Mouse (Mus musculus): ENCODE data around the gene Map1s. TPM values are rescaled to one million over a fixed set of nuclear protein-coding genes. Genes with fewer than 3 reads are reported as not detected.
"Not testable (repeated sequence)": the region's sequence is repeated elsewhere in the genome, so short reads cannot be mapped to it uniquely, and the experiment has no call there.

Map1s gene
- polyA plus RNA-seq, 1 experiment = 62.2 TPM

GRCm38 (mm10) chr8:70894385-70894720 lies 11.4 kb upstream of the Map1s start:
- peaks cover 22% of the 10 kb centered on the region for H3K4me1 ChIP-seq (ENCODE audit: control insufficient read depth, insufficient read depth, insufficient read length)
- WGBS = 85% methylated on average over 2 of the region's 2 CpGs
- H3K27ac ChIP-seq (ENCODE audit: insufficient read depth, low read length) = no peak overlapping the region
- TF ChIP-seq CTCF (IDR thresholded peaks at IDR 0.05; ENCODE audit: extremely low read depth, insufficient read depth, insufficient read length, insufficient replicate concordance) (no peak), POLR2A (IDR thresholded peaks at IDR 0.05; ENCODE audit: low read depth, low read length) (no peak)
- no peak overlapping the region for H3K4me3 ChIP-seq (ENCODE audit: extremely low read depth, insufficient read depth, insufficient read length)
- peaks cover 22% of the 10 kb centered on the region for H3K36me3 ChIP-seq (ENCODE audit: control insufficient read depth, insufficient read depth, low read length)
- DNase-seq (ENCODE audit: low read depth in 1 of 2, low spot score in 2 of 2) = no peak
- H3K27me3 ChIP-seq (ENCODE audit: control insufficient read depth, insufficient read depth, low read length) = peaks cover 22% of the 10 kb centered on the region

- H3K27me3 ChIP-seq (ENCODE audit: control insufficient read depth, insufficient read depth, low read length) = peaks cover 22% of the 10 kb centered on the region
- H3K4me1 ChIP-seq (ENCODE audit: control insufficient read depth, insufficient read depth, insufficient read length) = peaks cover 22% of the 10 kb centered on the region
- no peak overlapping the region for H3K4me3 ChIP-seq (ENCODE audit: extremely low read depth, insufficient read depth, insufficient read length)
- DNase-seq (ENCODE audit: low read depth in 1 of 2, low spot score in 2 of 2) = no peak
- WGBS = 94% methylated on average over 8 of the region's 8 CpGs
- peaks cover 22% of the 10 kb centered on the region for H3K36me3 ChIP-seq (ENCODE audit: control insufficient read depth, insufficient read depth, low read length)
- no peak overlapping the region for H3K27ac ChIP-seq (ENCODE audit: insufficient read depth, low read length)
- TF ChIP-seq CTCF (IDR thresholded peaks at IDR 0.05; ENCODE audit: extremely low read depth, insufficient read depth, insufficient read length, insufficient replicate concordance) (no peak), POLR2A (IDR thresholded peaks at IDR 0.05; ENCODE audit: low read depth, low read length) (no peak)
Observed at GRCm38 (mm10) chr8:70894771-70895545, 10.8 kb upstream of the Map1s start.

- Histone ChIP-seq H3K36me3 (ENCODE audit: control insufficient read depth, insufficient read depth, low read length) (peaks cover 22% of the 10 kb centered on the region), H3K27me3 (ENCODE audit: control insufficient read depth, insufficient read depth, low read length) (peaks cover 22% of the 10 kb centered on the region), H3K4me1 (ENCODE audit: control insufficient read depth, insufficient read depth, insufficient read length) (peaks cover 22% of the 10 kb centered on the region)
- 82% methylated on average over 24 of the region's 24 CpGs for WGBS
- H3K4me3 ChIP-seq (ENCODE audit: extremely low read depth, insufficient read depth, insufficient read length); H3K27ac ChIP-seq (ENCODE audit: insufficient read depth, low read length); DNase-seq (ENCODE audit: low read depth in 1 of 2, low spot score in 2 of 2): not testable (repeated sequence)
Observed at GRCm38 (mm10) chr8:70895571-70896259, 10.0 kb upstream of the Map1s start.

- Histone ChIP-seq H3K27me3 (ENCODE audit: control insufficient read depth, insufficient read depth, low read length) (peaks cover 14% of the 10 kb centered on the region), H3K4me1 (ENCODE audit: control insufficient read depth, insufficient read depth, insufficient read length) (peaks cover 22% of the 10 kb centered on the region), H3K27ac (ENCODE audit: insufficient read depth, low read length) (peak overlapping the region; percentile 80; the same call in 1 of the 2 replicates), H3K4me3 (ENCODE audit: extremely low read depth, insufficient read depth, insufficient read length) (peak overlapping the region; percentile 95), H3K36me3 (ENCODE audit: control insufficient read depth, insufficient read depth, low read length) (peaks cover 22% of the 10 kb centered on the region)
- 3% methylated on average over 25 of the region's 25 CpGs for WGBS
- TF ChIP-seq CTCF (IDR thresholded peaks at IDR 0.05; ENCODE audit: extremely low read depth, insufficient read depth, insufficient read length, insufficient replicate concordance) (no peak), POLR2A (IDR thresholded peaks at IDR 0.05; ENCODE audit: low read depth, low read length) (no peak)
- DNase-seq (ENCODE audit: low read depth in 1 of 2, low spot score in 2 of 2) = no peak
Observed at GRCm38 (mm10) chr8:70896316-70897020, 9.3 kb upstream of the Map1s start.

- H3K4me1 ChIP-seq (ENCODE audit: control insufficient read depth, insufficient read depth, insufficient read length) = peaks cover 22% of the 10 kb centered on the region
- peak within 1 kb of the TSS; percentile 80 for H3K27ac ChIP-seq (ENCODE audit: insufficient read depth, low read length)
- peak within 1 kb of the TSS; percentile 95 for H3K4me3 ChIP-seq (ENCODE audit: extremely low read depth, insufficient read depth, insufficient read length)
- WGBS = under 1% methylated on average over 60 of the region's 60 CpGs
- peaks cover 22% of the 10 kb centered on the region for H3K36me3 ChIP-seq (ENCODE audit: control insufficient read depth, insufficient read depth, low read length)
- H3K27me3 ChIP-seq (ENCODE audit: control insufficient read depth, insufficient read depth, low read length) = peaks cover 8% of the 10 kb centered on the region
- no peak for TF ChIP-seq CTCF (IDR thresholded peaks at IDR 0.05; ENCODE audit: extremely low read depth, insufficient read depth, insufficient read length, insufficient replicate concordance)
- peak; percentile 91 for TF ChIP-seq POLR2A (IDR thresholded peaks at IDR 0.05; ENCODE audit: low read depth, low read length)
- peak; percentile 94 to 98 for DNase-seq (ENCODE audit: low read depth in 1 of 2, low spot score in 2 of 2)
Observed at GRCm38 (mm10) chr8:70897021-70897680, 8.6 kb upstream of the Map1s start, which contains the start of gene Rpl18a. TSS of gene Rpl18a (minus strand) at chr8:70897412.

- peak; percentile 66 to 87 for DNase-seq (ENCODE audit: low read depth in 1 of 2, low spot score in 2 of 2)
- TF ChIP-seq CTCF (IDR thresholded peaks at IDR 0.05; ENCODE audit: extremely low read depth, insufficient read depth, insufficient read length, insufficient replicate concordance) (peak; percentile 95), POLR2A (IDR thresholded peaks at IDR 0.05; ENCODE audit: low read depth, low read length) (no peak)
- peaks cover 22% of the 10 kb centered on the region for H3K36me3 ChIP-seq (ENCODE audit: control insufficient read depth, insufficient read depth, low read length)
- H3K27ac ChIP-seq (ENCODE audit: insufficient read depth, low read length) = peak overlapping the region; percentile 65
- peaks cover 16% of the 10 kb centered on the region; the same call in 1 of the 2 replicates for H3K4me1 ChIP-seq (ENCODE audit: control insufficient read depth, insufficient read depth, insufficient read length)
- WGBS = under 1% methylated on average over 20 of the region's 20 CpGs
- H3K4me3 ChIP-seq (ENCODE audit: extremely low read depth, insufficient read depth, insufficient read length) = peak overlapping the region; percentile 62
- peaks cover 1% of the 10 kb centered on the region; the same call in 1 of the 2 replicates for H3K27me3 ChIP-seq (ENCODE audit: control insufficient read depth, insufficient read depth, low read length)
Observed at GRCm38 (mm10) chr8:70897681-70898413, 7.9 kb upstream of the Map1s start.

Measured in spleen, adult 2 months (tissue).